Comparison of ENCODE assay signal across 9 mouse cellular contexts in the genomic region with DNA sequence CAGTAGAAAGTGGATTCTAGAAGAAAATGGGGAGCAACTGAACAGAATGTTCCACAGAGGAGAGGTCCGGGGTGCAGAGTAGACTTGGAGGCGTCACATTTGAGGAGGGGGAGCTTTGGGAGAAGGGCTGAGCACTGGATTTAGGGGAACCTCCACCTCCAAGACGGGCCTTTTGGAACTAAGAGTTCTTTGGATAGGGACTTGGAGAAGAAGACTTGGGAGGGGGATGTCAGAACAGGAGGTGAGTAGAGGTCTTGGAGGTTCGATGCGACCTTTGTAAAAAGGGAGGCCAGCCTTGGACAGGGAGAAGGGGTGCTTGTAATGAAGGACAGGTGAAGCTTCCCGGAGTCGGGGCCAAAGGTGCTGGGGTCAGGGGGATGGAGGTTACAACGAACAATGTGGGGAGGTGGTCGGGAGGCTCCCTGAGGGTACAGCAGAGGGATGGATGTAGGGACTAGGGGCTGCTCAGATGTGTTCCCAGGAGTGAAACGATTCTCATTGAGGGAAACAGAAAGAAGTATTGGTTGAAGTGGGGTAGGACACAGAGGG. TPM values are rescaled to one million over a fixed set of nuclear protein-coding genes. Genes with fewer than 3 reads are reported as not detected.
DNase-seq lines count a peak whose midpoint lies in the region; ATAC-seq lines count a peak whose summit lies in the region.
"Had no signal": no experiment of that assay in that cellular context is flagged by ENCODE, and none has a peak within 500 bp of the region (broad histone marks: within the 10 kb centered on the region; RNA-seq: fewer than 3 reads in every experiment).

No protein-coding gene starts in this region.

- peaks cover 8% of the 10 kb centered on the region for H3K4me1 ChIP-seq in kidney, embryonic 14.5 days (ENCODE audit: control insufficient read depth, insufficient read depth, low read length)
- H3K4me1 ChIP-seq in brown adipose tissue, adult 24 weeks (ENCODE audit: control insufficient read depth, insufficient read depth, insufficient read length, low read length), result peaks cover 4% of the 10 kb centered on the region; the same call in 1 of the 2 replicates
- peaks cover 13% of the 10 kb centered on the region for H3K4me1 ChIP-seq in hindbrain, embryonic 12.5 days
- H3K4me1 ChIP-seq in midbrain, embryonic 13.5 days (replicated peaks), result peaks cover 18% of the 10 kb centered on the region

- 55% methylated on average over 10 of the region's 10 CpGs for WGBS in kidney, embryonic 14.5 days
- 57% methylated on average over 10 of the region's 10 CpGs for WGBS in hindbrain, embryonic 12.5 days
- WGBS in midbrain, embryonic 13.5 days, result 61% methylated on average over 10 of the region's 10 CpGs

- H3K4me2 ChIP-seq in kidney, embryonic 14.5 days (replicated peaks; ENCODE audit: low read depth, low read length), result peak overlapping the region; percentile 86
- H3K4me2 ChIP-seq in hindbrain, embryonic 12.5 days (replicated peaks), result peak overlapping the region; percentile 93
- peak overlapping the region; percentile 95 for H3K4me2 ChIP-seq in midbrain, embryonic 13.5 days (replicated peaks)

- no peaks in the 10 kb centered on the region for H3K27me3 ChIP-seq in kidney, embryonic 14.5 days (ENCODE audit: control insufficient read depth, insufficient read depth, low read length)
- H3K27me3 ChIP-seq in hindbrain, embryonic 12.5 days, result no peaks in the 10 kb centered on the region
- H3K27me3 ChIP-seq in midbrain, embryonic 13.5 days, result no peaks in the 10 kb centered on the region

- no peak for ATAC-seq in kidney, embryonic 14.5 days (ENCODE audit: low FRiP score, low TSS enrichment)
- no peak for ATAC-seq in hindbrain, embryonic 12.5 days (ENCODE audit: low FRiP score)
- no peak for ATAC-seq in midbrain, embryonic 13.5 days

- peak overlapping the region; percentile 85 for H3K9ac ChIP-seq in kidney, embryonic 14.5 days (ENCODE audit: low read depth, low read length)
- H3K9ac ChIP-seq in hindbrain, embryonic 12.5 days, result peak overlapping the region; percentile 91
- peak overlapping the region; percentile 85 for H3K9ac ChIP-seq in midbrain, embryonic 13.5 days (replicated peaks)

- H3K9me3 ChIP-seq in kidney, embryonic 14.5 days (ENCODE audit: control insufficient read depth, low read length), result no peaks in the 10 kb centered on the region
- H3K9me3 ChIP-seq in hindbrain, embryonic 12.5 days (replicated peaks), result no peaks in the 10 kb centered on the region
- H3K9me3 ChIP-seq in midbrain, embryonic 13.5 days, result no peaks in the 10 kb centered on the region

- DNase-seq in kidney, postnatal 4 days, result no peak
- no peak for DNase-seq in adrenal gland, adult 18-20 months (ENCODE audit: low spot score in 2 of 2)
- no peak for DNase-seq in ovary, postnatal 14 days (ENCODE audit: low spot score)
- DNase-seq in cerebellum, postnatal 10 days, result no peak

- H3K27ac ChIP-seq in kidney, embryonic 14.5 days (ENCODE audit: low read depth, low read length), result no peak overlapping the region
- no peak overlapping the region for H3K27ac ChIP-seq in brown adipose tissue, adult 24 weeks (replicated peaks; ENCODE audit: low read depth, low read length)
- H3K27ac ChIP-seq in hindbrain, embryonic 12.5 days, result 0 out of 2 replicates have a peak overlapping the region, but pooled peaks have one; percentile 45
- no peak overlapping the region for H3K27ac ChIP-seq in midbrain, embryonic 13.5 days

- H3K4me3 ChIP-seq in kidney, embryonic 14.5 days (ENCODE audit: low read length), result peak overlapping the region; percentile 94
- H3K4me3 ChIP-seq in brown adipose tissue, adult 24 weeks (ENCODE audit: insufficient read depth, low read depth, low read length), result peak overlapping the region; percentile 79
- H3K4me3 ChIP-seq in hindbrain, embryonic 12.5 days, result peak overlapping the region; percentile 78
- H3K4me3 ChIP-seq in midbrain, embryonic 13.5 days (replicated peaks), result peak overlapping the region; percentile 78

- H3K36me3 ChIP-seq in kidney, embryonic 14.5 days (ENCODE audit: control insufficient read depth, insufficient read depth, low read length), result peaks cover 11% of the 10 kb centered on the region; the same call in 1 of the 2 replicates
- peaks cover 12% of the 10 kb centered on the region for H3K36me3 ChIP-seq in hindbrain, embryonic 12.5 days
- peaks cover 27% of the 10 kb centered on the region for H3K36me3 ChIP-seq in midbrain, embryonic 13.5 days

RNA-seq across cellular contexts. Expression of a gene that starts 0.9 kb away (rescaled TPM):
- 270 and 336 TPM in 2 replicates for polyA plus RNA-seq in kidney, embryonic 14.5 days (2014; fragmentation: Nextera tagmentation; extraction: Ambion mirVana)
- 80.6 and 87.2 TPM in 2 replicates for polyA plus RNA-seq in brown adipose tissue, adult 24 weeks (2012; ENCODE audit: insufficient read depth, insufficient read length, missing spikeins)
- polyA plus RNA-seq in hindbrain, embryonic 12.5 days (2016; fragmentation: Nextera tagmentation; extraction: Ambion mirVana), result 262 and 292 TPM in 2 replicates
- 360 and 361 TPM in 2 replicates for polyA plus RNA-seq in midbrain, embryonic 13.5 days (2015; fragmentation: Nextera tagmentation; extraction: Ambion mirVana)
- 100 to 1,000 TPM; 120 to 146 TPM for total RNA-seq in adrenal gland, adult 18-20 months (2021)

RNA-seq across cellular contexts. Expression of a gene that starts 17.4 kb away (rescaled TPM):
- not detected in 2 replicates for polyA plus RNA-seq in kidney, embryonic 14.5 days (2014; fragmentation: Nextera tagmentation; extraction: Ambion mirVana)
- not detected in 2 replicates for polyA plus RNA-seq in brown adipose tissue, adult 24 weeks (2012; ENCODE audit: insufficient read depth, insufficient read length, missing spikeins)
- not detected in 2 replicates for polyA plus RNA-seq in hindbrain, embryonic 12.5 days (2016; fragmentation: Nextera tagmentation; extraction: Ambion mirVana)
- polyA plus RNA-seq in midbrain, embryonic 13.5 days (2015; fragmentation: Nextera tagmentation; extraction: Ambion mirVana), result 0.14 TPM in 1 of 2 replicates, not detected in the other
- not detected for total RNA-seq in adrenal gland, adult 18-20 months (2021)
- polyA plus RNA-seq: large intestine, adult 2 months had no signal

RNA-seq across cellular contexts. Expression of a gene that starts 42.0 kb away (rescaled TPM):
- 30.2 and 36.1 TPM in 2 replicates for polyA plus RNA-seq in kidney, embryonic 14.5 days (2014; fragmentation: Nextera tagmentation; extraction: Ambion mirVana)
- polyA plus RNA-seq in brown adipose tissue, adult 24 weeks (2012; ENCODE audit: insufficient read depth, insufficient read length, missing spikeins), result 297 and 414 TPM in 2 replicates
- 20.2 and 20.5 TPM in 2 replicates for polyA plus RNA-seq in hindbrain, embryonic 12.5 days (2016; fragmentation: Nextera tagmentation; extraction: Ambion mirVana)
- 13.8 and 14.9 TPM in 2 replicates for polyA plus RNA-seq in midbrain, embryonic 13.5 days (2015; fragmentation: Nextera tagmentation; extraction: Ambion mirVana)
- total RNA-seq in adrenal gland, adult 18-20 months (2021), result 100 to 1,000 TPM in 1 of 2 experiments, 10 to 100 TPM in 1; 89.3 to 253 TPM
